Mouse (Mus musculus): Measurements from ENCODE around the gene Rfx1. TPM values are rescaled to one million over a fixed set of nuclear protein-coding genes. Genes with fewer than 3 reads are reported as not detected.
A peak's percentile ranks its signal among the peaks of the same experiment; 100 is the strongest.

Rfx1 gene
- polyA plus RNA-seq, 1 experiment from 2014 or later, result 7.7 TPM

GRCm38 (mm10) chr8:84103601-84104000 is 37.0 kb downstream of the Rfx1 start:
- peaks cover 44% of the 10 kb centered on the region for H3K36me3 ChIP-seq

GRCm38 (mm10) chr8:84104221-84104620 is 37.6 kb downstream of the Rfx1 start:
- peak; percentile 89 for DNase-seq (ENCODE audit: low spot score)
- whole genome bisulfite sequencing, result under 1% methylated on average over 28 of the region's 29 CpGs
- Histone ChIP-seq H3K36me3 (peaks cover 38% of the 10 kb centered on the region), H3K27ac (replicated peaks) (peak overlapping the region; percentile 98), H3K9me3 (replicated peaks) (no peaks in the 10 kb centered on the region), H3K4me1 (peaks cover 41% of the 10 kb centered on the region), H3K27me3 (ENCODE audit: low read depth, poor library complexity, severe bottlenecking) (no peaks in the 10 kb centered on the region), H3K4me3 (peak overlapping the region; percentile 68)

More at GRCm38 (mm10) chr8:84103601-84104000, 37.0 kb downstream of the Rfx1 start:
- H3K4me3 ChIP-seq, result peak overlapping the region; percentile 68
- H3K4me1 ChIP-seq, result peaks cover 41% of the 10 kb centered on the region
- 67% methylated on average over 3 of the region's 3 CpGs for WGBS
- H3K9me3 ChIP-seq (replicated peaks), result no peaks in the 10 kb centered on the region
- peak overlapping the region; percentile 98 for H3K27ac ChIP-seq (replicated peaks)
- no peak for DNase-seq (ENCODE audit: low spot score)
- H3K27me3 ChIP-seq (ENCODE audit: low read depth, poor library complexity, severe bottlenecking), result no peaks in the 10 kb centered on the region

GRCm38 (mm10) chr8:84104697-84105609 is 38.3 kb downstream of the Rfx1 start, which contains the start of gene Dcaf15:
Gene Dcaf15, minus strand, starts transcription at chr8:84104768.
- H3K4me1 ChIP-seq, result peaks cover 41% of the 10 kb centered on the region
- H3K4me3 ChIP-seq, result peak within 1 kb of the TSS; percentile 68
- peaks cover 30% of the 10 kb centered on the region for H3K36me3 ChIP-seq
- 8% methylated on average over 42 of the region's 42 CpGs for WGBS
- H3K27ac ChIP-seq (replicated peaks), result peak within 1 kb of the TSS; percentile 98
- H3K9me3 ChIP-seq (replicated peaks), result no peaks in the 10 kb centered on the region
- DNase-seq (ENCODE audit: low spot score), result peak; percentile 99
- no peaks in the 10 kb centered on the region for H3K27me3 ChIP-seq (ENCODE audit: low read depth, poor library complexity, severe bottlenecking)

GRCm38 (mm10) chr8:84105676-84106075 is 39.0 kb downstream of the Rfx1 start:
- WGBS, result 85% methylated on average over 2 of the region's 2 CpGs
- no peak for DNase-seq (ENCODE audit: low spot score)
- Histone ChIP-seq H3K4me3 (no peak overlapping the region), H3K9me3 (replicated peaks) (no peaks in the 10 kb centered on the region), H3K27me3 (ENCODE audit: low read depth, poor library complexity, severe bottlenecking) (no peaks in the 10 kb centered on the region), H3K36me3 (peaks cover 23% of the 10 kb centered on the region), H3K27ac (replicated peaks) (peak overlapping the region; percentile 98; the same call in 1 of the 2 replicates), H3K4me1 (peaks cover 41% of the 10 kb centered on the region)

GRCm38 (mm10) chr8:84106216-84107040 is 39.8 kb downstream of the Rfx1 start:
- Histone ChIP-seq H3K27me3 (ENCODE audit: low read depth, poor library complexity, severe bottlenecking) (no peaks in the 10 kb centered on the region), H3K27ac (replicated peaks) (no peak overlapping the region), H3K36me3 (peaks cover 16% of the 10 kb centered on the region), H3K4me3 (no peak overlapping the region), H3K9me3 (replicated peaks) (no peaks in the 10 kb centered on the region), H3K4me1 (peaks cover 40% of the 10 kb centered on the region)
- WGBS, result 96% methylated on average over 6 of the region's 6 CpGs
- DNase-seq (ENCODE audit: low spot score), result no peak

GRCm38 (mm10) chr8:84115646-84116045 is 49.0 kb downstream of the Rfx1 start:
- Histone ChIP-seq H3K4me3 (no peak overlapping the region), H3K36me3 (no peaks in the 10 kb centered on the region), H3K27me3 (ENCODE audit: low read depth, poor library complexity, severe bottlenecking) (no peaks in the 10 kb centered on the region), H3K9me3 (replicated peaks) (no peaks in the 10 kb centered on the region), H3K27ac (replicated peaks) (no peak overlapping the region), H3K4me1 (no peaks in the 10 kb centered on the region)
- DNase-seq (ENCODE audit: low spot score), result no peak
- 94% methylated on average over 6 of the region's 6 CpGs for whole genome bisulfite sequencing

DNA sequence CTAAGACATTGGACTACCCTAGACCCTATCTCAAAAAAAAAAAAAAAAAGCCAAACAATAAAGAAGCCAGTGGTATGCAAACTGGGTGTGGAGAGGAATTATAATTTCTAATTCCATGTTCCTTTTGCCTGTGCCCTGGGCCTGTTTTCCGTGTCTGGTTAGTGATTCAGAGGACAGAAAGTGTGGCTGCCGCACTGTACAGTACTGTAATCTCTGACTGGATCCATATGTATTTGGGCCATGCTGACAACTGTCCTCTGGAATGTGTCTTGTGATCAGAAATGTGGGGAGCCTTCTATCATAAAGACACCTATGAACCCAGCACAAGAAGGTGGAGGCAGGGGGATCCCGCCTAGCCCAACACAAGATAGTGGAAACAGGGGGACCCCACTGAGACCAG is 55.5 kb downstream of the Rfx1 start:
- no peak overlapping the region for H3K4me3 ChIP-seq
- 94% methylated on average over 3 of the region's 3 CpGs for WGBS
- no peak for DNase-seq (ENCODE audit: low spot score)
- no peaks in the 10 kb centered on the region for H3K27me3 ChIP-seq (ENCODE audit: low read depth, poor library complexity, severe bottlenecking)
- H3K27ac ChIP-seq (replicated peaks), result no peak overlapping the region
- peaks cover 1% of the 10 kb centered on the region for H3K4me1 ChIP-seq
- H3K36me3 ChIP-seq, result no peaks in the 10 kb centered on the region
- H3K9me3 ChIP-seq (replicated peaks), result no peaks in the 10 kb centered on the region

DNA sequence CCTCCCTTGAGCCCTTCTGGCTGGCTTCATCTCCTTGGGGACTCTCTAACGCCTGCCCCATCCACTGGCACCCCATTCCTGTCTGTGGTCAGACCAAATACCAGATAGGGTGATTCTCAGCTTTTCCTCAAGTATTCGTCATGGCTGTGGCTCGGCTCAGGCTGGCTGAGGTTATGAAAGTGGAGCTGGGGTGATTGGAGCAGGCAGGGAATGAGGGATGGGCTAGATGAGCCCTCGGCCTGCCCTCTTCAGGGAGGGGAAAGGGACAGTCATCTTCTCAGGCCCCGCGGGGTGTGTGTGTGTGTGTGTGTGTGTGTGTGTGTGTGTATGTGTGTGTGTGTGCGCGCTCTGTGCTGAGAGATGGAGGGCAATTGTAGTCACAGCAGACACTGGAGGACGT is 59.0 kb downstream of the Rfx1 start, which contains the start of gene Podnl1:
Podnl1 (plus strand) TSS at position 334 of the 400 bp plus-strand sequence.
- Histone ChIP-seq H3K9me3 (replicated peaks) (no peaks in the 10 kb centered on the region), H3K4me3 (no peak within 1 kb of the TSS), H3K27me3 (ENCODE audit: low read depth, poor library complexity, severe bottlenecking) (peaks cover 5% of the 10 kb centered on the region), H3K36me3 (no peaks in the 10 kb centered on the region), H3K4me1 (peaks cover 10% of the 10 kb centered on the region), H3K27ac (replicated peaks) (no peak within 1 kb of the TSS; the same call in 1 of the 2 replicates)
- WGBS, result 69% methylated on average over 9 of the region's 9 CpGs
- DNase-seq (ENCODE audit: low spot score), result no peak

- DNase-seq (ENCODE audit: low spot score), result no peak
- Histone ChIP-seq H3K9me3 (replicated peaks) (no peaks in the 10 kb centered on the region), H3K27me3 (ENCODE audit: low read depth, poor library complexity, severe bottlenecking) (peaks cover 12% of the 10 kb centered on the region), H3K4me1 (peaks cover 14% of the 10 kb centered on the region), H3K36me3 (peaks cover 4% of the 10 kb centered on the region), H3K4me3 (no peak overlapping the region), H3K27ac (replicated peaks) (no peak overlapping the region; the same call in 1 of the 2 replicates)
- 82% methylated on average over 2 of the region's 2 CpGs for WGBS
Measured at GRCm38 (mm10) chr8:84126742-84127141, 60.1 kb downstream of the Rfx1 start.

DNA sequence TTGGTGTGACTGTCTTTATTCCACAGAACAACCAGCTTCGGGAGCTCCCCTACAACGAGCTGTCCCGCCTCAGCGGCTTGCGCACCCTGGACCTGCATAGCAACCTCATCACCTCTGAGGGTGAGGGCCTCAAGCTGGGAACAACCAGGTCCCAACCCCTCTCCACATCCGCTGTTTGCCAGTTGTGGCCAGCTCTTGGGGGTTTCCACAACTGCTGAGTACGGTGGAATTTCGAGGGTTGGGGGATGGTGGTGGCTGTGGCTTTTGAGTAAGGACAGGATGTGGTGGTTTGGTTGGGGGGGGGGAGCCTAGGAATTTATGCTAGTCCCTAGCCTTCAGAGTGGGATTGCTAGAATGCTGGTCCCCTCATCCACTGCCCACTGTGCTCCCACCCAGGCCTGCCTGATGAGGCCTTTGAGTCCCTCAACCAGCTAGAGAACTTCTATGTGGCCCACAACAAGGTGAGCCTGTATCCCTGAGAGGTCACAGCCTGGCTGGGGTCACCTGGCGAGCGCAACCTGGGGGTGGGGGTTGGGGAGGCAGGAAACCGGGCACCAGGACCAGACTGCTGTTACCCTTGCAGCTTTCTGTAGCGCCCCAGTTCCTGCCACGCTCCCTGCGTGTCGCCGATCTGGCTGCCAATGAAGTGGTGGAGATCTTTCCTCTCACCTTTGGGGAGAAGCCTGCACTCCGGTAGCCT is 60.7 kb downstream of the Rfx1 start:
- H3K36me3 ChIP-seq, result peaks cover 10% of the 10 kb centered on the region
- H3K27me3 ChIP-seq (ENCODE audit: low read depth, poor library complexity, severe bottlenecking), result peaks cover 12% of the 10 kb centered on the region
- H3K27ac ChIP-seq (replicated peaks), result 0 out of 2 replicates have a peak overlapping the region, but pooled peaks have one; percentile 7
- no peaks in the 10 kb centered on the region for H3K9me3 ChIP-seq (replicated peaks)
- H3K4me1 ChIP-seq, result peaks cover 14% of the 10 kb centered on the region
- DNase-seq (ENCODE audit: low spot score), result no peak
- WGBS, result 69% methylated on average over 17 of the region's 17 CpGs
- no peak overlapping the region for H3K4me3 ChIP-seq

- Histone ChIP-seq H3K9me3 (replicated peaks) (no peaks in the 10 kb centered on the region), H3K4me1 (peaks cover 14% of the 10 kb centered on the region)
- 71% methylated on average over 8 of the region's 8 CpGs for WGBS
Measured at GRCm38 (mm10) chr8:84128277-84128676, 61.6 kb downstream of the Rfx1 start.

DNA sequence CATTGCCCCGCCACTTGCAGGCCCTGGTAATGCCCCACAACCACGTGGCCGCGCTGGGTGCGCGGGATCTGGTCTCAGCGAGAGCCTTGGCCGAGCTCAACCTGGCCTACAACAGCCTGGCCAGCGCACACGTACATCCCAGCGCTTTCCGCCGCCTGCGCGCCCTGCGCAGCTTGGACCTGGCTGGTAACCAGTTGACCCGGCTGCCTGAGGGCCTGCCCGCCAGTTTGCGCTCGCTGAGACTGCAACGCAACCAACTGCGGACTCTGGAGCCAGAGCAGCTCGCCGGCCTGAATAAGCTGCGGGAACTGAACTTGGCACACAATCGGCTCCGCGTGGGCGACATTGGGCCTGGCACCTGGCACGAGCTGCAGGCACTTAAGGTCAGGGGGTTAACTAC is 64.2 kb downstream of the Rfx1 start:
- Histone ChIP-seq H3K36me3 (peaks cover 44% of the 10 kb centered on the region), H3K4me1 (peaks cover 14% of the 10 kb centered on the region), H3K27me3 (ENCODE audit: low read depth, poor library complexity, severe bottlenecking) (peaks cover 12% of the 10 kb centered on the region), H3K9me3 (replicated peaks) (no peaks in the 10 kb centered on the region), H3K27ac (replicated peaks) (no peak overlapping the region), H3K4me3 (no peak overlapping the region)
- WGBS, result 47% methylated on average over 30 of the region's 30 CpGs
- no peak for DNase-seq (ENCODE audit: low spot score)

More at GRCm38 (mm10) chr8:84128277-84128676, 61.6 kb downstream of the Rfx1 start:
- Histone ChIP-seq H3K27me3 (ENCODE audit: low read depth, poor library complexity, severe bottlenecking) (peaks cover 12% of the 10 kb centered on the region), H3K27ac (replicated peaks) (no peak overlapping the region), H3K4me3 (no peak overlapping the region), H3K36me3 (peaks cover 19% of the 10 kb centered on the region)
- DNase-seq (ENCODE audit: low spot score), result no peak
